Mouse (Mus musculus) intestine, postnatal 0 days (tissue): ENCODE data around the gene Insc. TPM values are rescaled to one million over a fixed set of nuclear protein-coding genes. Genes with fewer than 3 reads are reported as not detected.

Source experiments
- ATAC-seq: fragments of 200-750 bp; cut with Nextera tagmentation; 2 replicates; pipeline ENCODE4 v1.8.0; 2017; ENCODE audit warnings: mild to moderate bottlenecking, moderate TSS enrichment, moderate library complexity
- H3K27ac ChIP-seq: fragments of 300-500 bp; sonication (generic); 2 replicates; pipeline ENCODE4 v1.5.1; 2014; ENCODE audit warnings: mild to moderate bottlenecking, low read depth, low read length, moderate library complexity
- H3K27me3 ChIP-seq: fragments of 300-500 bp; sonication (generic); replicated peaks from 2 replicates; pipeline ENCODE4 v1.6.1; 2014; ENCODE audit warnings: low read length, mixed read lengths; ENCODE audit not compliant: control insufficient read depth, insufficient read depth
- H3K36me3 ChIP-seq: fragments of 300-500 bp; sonication (generic); 2 replicates; pipeline ENCODE4 v1.6.1; 2014; ENCODE audit warnings: mild to moderate bottlenecking, moderate library complexity; ENCODE audit not compliant: control insufficient read depth, insufficient read depth
- H3K4me1 ChIP-seq: fragments of 300-500 bp; sonication (generic); replicated peaks from 2 replicates; pipeline ENCODE4 v1.6.1; 2014; ENCODE audit warnings: antibody characterized with exemption, low read length, mixed read lengths; ENCODE audit not compliant: control insufficient read depth, insufficient read depth
- H3K4me2 ChIP-seq: fragments of 300-500 bp; sonication (generic); replicated peaks from 2 replicates; pipeline ENCODE4 v1.6.1; 2014; ENCODE audit warnings: low read depth, mild to moderate bottlenecking, moderate library complexity
- H3K4me3 ChIP-seq: fragments of 300-500 bp; sonication (generic); 2 replicates; pipeline ENCODE4 v1.5.1; 2014; ENCODE audit warnings: low read depth, low read length
- H3K9ac ChIP-seq: fragments of 300-500 bp; sonication (generic); 2 replicates; pipeline ENCODE4 v1.6.1; 2014; ENCODE audit warnings: mild to moderate bottlenecking, low read depth, low read length
- H3K9me3 ChIP-seq: fragments of 300-500 bp; sonication (generic); 2 replicates; pipeline ENCODE4 v1.6.1; 2016; ENCODE audit warnings: mixed run types; ENCODE audit not compliant: control insufficient read depth
- CTCF ChIP-seq: sonication (generic); IDR thresholded peaks from 2 replicates; pipeline ENCODE4 v1.5.1; 2016; ENCODE audit warnings: low read depth, mild to moderate bottlenecking, control low read depth, antibody characterized with exemption, moderate library complexity
- WGBS: fragments of 180-500 bp; shearing (Covaris S2); extraction: QIAGEN DNeasy Blood & Tissue Kit; methylation state at CpG from one replicate; pipeline ENCODE4 v1.1.7; 2014; 5-methylcytosine and 5-hydroxymethylcytosine counted together
- polyA plus RNA-seq: library from polyadenylated mRNA; unstranded; fragments of >200 nt; fragmentation: Nextera tagmentation; extraction: Ambion mirVana; gene quantifications from 2 replicates; pipeline ENCODE4 v1.2.1, GENCODE M21; 2015

Gene Insc
- polyA plus RNA-seq, 1 experiment from 2014 or later, result 8.3 TPM

DNA sequence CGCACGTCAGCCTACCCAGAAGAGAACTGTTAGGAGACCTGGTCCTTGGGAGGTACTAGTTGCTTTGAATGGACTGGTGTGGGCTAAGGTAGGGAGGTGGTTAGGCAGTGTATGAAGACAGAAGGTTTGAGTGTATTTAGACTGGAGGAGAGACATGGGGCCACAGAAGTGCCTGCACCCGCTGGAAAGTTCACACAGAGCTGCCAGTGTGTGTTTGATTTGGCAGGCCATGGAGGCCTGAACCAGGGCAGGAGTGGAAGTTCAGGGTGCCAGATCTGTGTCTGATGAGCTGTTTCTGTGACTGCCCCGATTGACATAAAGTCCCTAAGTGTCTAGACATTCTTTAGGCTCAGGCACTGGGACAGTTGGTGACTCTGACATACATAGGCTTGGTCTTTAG, 25.5 kb downstream of the Insc start:
- 87% methylated on average over 4 of the region's 4 CpGs for WGBS
- H3K27me3 ChIP-seq, result no peaks in the 10 kb centered on the region
- H3K36me3 ChIP-seq, result no peaks in the 10 kb centered on the region
- peaks cover 3% of the 10 kb centered on the region; the same call in 1 of the 2 replicates for H3K4me1 ChIP-seq
- no peak for ATAC-seq
- H3K27ac ChIP-seq, result no peak overlapping the region
- H3K9me3 ChIP-seq, result no peaks in the 10 kb centered on the region
- no peak overlapping the region for H3K4me2 ChIP-seq
- TF ChIP-seq CTCF, result no peak
- H3K4me3 ChIP-seq, result no peak overlapping the region
- H3K9ac ChIP-seq, result no peak overlapping the region

GRCm38 (mm10) chr7:114770586-114770985, 27.1 kb downstream of the Insc start:
- Histone ChIP-seq H3K4me2 (no peak overlapping the region), H3K27me3 (no peaks in the 10 kb centered on the region), H3K4me1 (peaks cover 3% of the 10 kb centered on the region; the same call in 1 of the 2 replicates), H3K9me3 (no peaks in the 10 kb centered on the region), H3K9ac (no peak overlapping the region), H3K27ac (no peak overlapping the region), H3K4me3 (no peak overlapping the region), H3K36me3 (no peaks in the 10 kb centered on the region)
- ATAC-seq, result no peak
- 90% methylated on average over 3 of the region's 3 CpGs for WGBS
- no peak for TF ChIP-seq CTCF

- 55% methylated on average over 7 of the region's 7 CpGs for WGBS
- H3K4me3 ChIP-seq, result no peak overlapping the region
- no peak overlapping the region for H3K4me2 ChIP-seq
- H3K27me3 ChIP-seq, result no peaks in the 10 kb centered on the region
- ATAC-seq, result peak; percentile 66
- no peak overlapping the region for H3K27ac ChIP-seq
- TF ChIP-seq CTCF, result no peak
- H3K9ac ChIP-seq, result no peak overlapping the region
- no peaks in the 10 kb centered on the region for H3K9me3 ChIP-seq
- peaks cover 3% of the 10 kb centered on the region; the same call in 1 of the 2 replicates for H3K4me1 ChIP-seq
- H3K36me3 ChIP-seq, result no peaks in the 10 kb centered on the region
Observed at GRCm38 (mm10) chr7:114771801-114772200, 28.3 kb downstream of the Insc start.

GRCm38 (mm10) chr7:114773781-114774180, 30.3 kb downstream of the Insc start:
- no peak overlapping the region for H3K27ac ChIP-seq
- H3K36me3 ChIP-seq, result no peaks in the 10 kb centered on the region
- H3K4me1 ChIP-seq, result peaks cover 3% of the 10 kb centered on the region; the same call in 1 of the 2 replicates
- no peak overlapping the region for H3K9ac ChIP-seq
- no peak overlapping the region for H3K4me2 ChIP-seq
- no peaks in the 10 kb centered on the region for H3K27me3 ChIP-seq
- no peak for TF ChIP-seq CTCF
- ATAC-seq, result no peak
- WGBS, result 66% methylated on average over 4 of the region's 4 CpGs
- no peaks in the 10 kb centered on the region for H3K9me3 ChIP-seq
- H3K4me3 ChIP-seq, result no peak overlapping the region

- Histone ChIP-seq H3K9ac (no peak overlapping the region), H3K27me3 (no peaks in the 10 kb centered on the region), H3K4me1 (peaks cover 3% of the 10 kb centered on the region; the same call in 1 of the 2 replicates), H3K27ac (no peak overlapping the region), H3K4me3 (no peak overlapping the region), H3K9me3 (no peaks in the 10 kb centered on the region), H3K4me2 (no peak overlapping the region), H3K36me3 (no peaks in the 10 kb centered on the region)
- TF ChIP-seq CTCF, result no peak
- WGBS, result 81% methylated on average over 2 of the region's 2 CpGs
- no peak for ATAC-seq
Observed at GRCm38 (mm10) chr7:114775856-114776255, 32.4 kb downstream of the Insc start.

DNA sequence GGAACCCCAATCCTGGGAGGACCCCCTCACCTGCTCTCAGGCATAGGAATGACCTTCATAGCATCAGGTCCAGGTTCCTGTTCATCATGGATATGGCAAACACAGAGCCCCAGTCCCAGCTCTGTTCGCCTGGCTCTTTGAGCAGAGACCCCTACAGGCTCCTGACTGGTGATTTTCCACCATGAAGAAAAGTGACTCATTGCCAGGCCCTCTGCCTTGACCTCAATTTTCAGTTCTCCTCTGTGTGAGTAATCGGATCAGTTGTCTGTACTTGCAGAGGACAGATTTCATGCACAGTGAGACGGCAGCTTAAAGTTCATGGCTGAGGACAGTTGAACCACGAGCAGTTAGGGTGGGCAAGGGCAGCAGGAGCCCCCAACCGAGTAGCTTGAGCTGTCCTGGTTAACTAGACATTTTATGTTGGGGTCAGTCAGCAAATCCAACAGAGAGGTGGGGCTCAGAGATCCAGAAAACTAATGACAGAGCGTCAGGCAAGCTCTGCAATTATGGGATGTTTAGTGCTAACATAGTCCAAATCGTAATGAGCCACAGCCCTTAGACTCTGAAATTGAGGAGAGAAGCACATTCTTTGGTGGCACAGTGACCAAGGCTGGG, 34.8 kb downstream of the Insc start:
- H3K4me3 ChIP-seq, result no peak overlapping the region
- no peaks in the 10 kb centered on the region for H3K27me3 ChIP-seq
- no peak overlapping the region for H3K9ac ChIP-seq
- no peaks in the 10 kb centered on the region for H3K9me3 ChIP-seq
- ATAC-seq, result no peak
- H3K36me3 ChIP-seq, result no peaks in the 10 kb centered on the region
- WGBS, result 78% methylated on average over 7 of the region's 7 CpGs
- H3K27ac ChIP-seq, result no peak overlapping the region
- TF ChIP-seq CTCF, result no peak
- H3K4me2 ChIP-seq, result no peak overlapping the region
- no peaks in the 10 kb centered on the region for H3K4me1 ChIP-seq
